Mouse (Mus musculus): ENCODE results near the gene Tk1. TPM values are rescaled to one million over a fixed set of nuclear protein-coding genes. Genes with fewer than 3 reads are reported as not detected.
A peak's percentile ranks its signal among the peaks of the same experiment; 100 is the strongest.

Gene Tk1
- polyA plus RNA-seq, 1 experiment: 61.6 TPM

DNA sequence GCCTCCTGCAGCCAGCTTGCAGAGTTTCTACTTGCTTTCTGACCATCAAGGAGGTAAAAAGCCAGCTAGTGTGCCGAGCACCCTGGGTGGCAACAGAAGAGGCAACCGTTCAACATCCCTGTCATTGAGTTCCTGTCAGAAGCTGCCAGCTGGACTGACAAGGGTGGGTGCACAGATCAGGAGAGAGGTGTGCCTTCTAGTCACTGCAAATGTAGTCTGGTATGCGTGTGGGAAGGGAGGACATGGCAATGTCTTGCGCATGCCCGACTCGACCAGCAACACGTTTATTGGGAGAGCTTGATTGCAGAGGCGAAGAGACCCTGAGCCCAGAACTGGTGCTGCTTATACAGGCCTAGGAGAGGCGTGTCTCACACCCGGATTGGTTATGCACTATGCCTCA, 31.6 kb upstream of the Tk1 start:
- Histone ChIP-seq H3K4me1 (ENCODE audit: control insufficient read depth, insufficient read depth, insufficient read length) (no peaks in the 10 kb centered on the region), H3K27me3 (ENCODE audit: control insufficient read depth, insufficient read depth, low read length) (peaks cover 3% of the 10 kb centered on the region; the same call in 1 of the 2 replicates), H3K4me3 (ENCODE audit: extremely low read depth, insufficient read depth, insufficient read length) (no peak overlapping the region), H3K27ac (ENCODE audit: insufficient read depth, low read length) (no peak overlapping the region), H3K36me3 (ENCODE audit: control insufficient read depth, insufficient read depth, low read length) (peaks cover 1% of the 10 kb centered on the region; the same call in 1 of the 2 replicates)
- DNase-seq (ENCODE audit: low read depth in 1 of 2, low spot score in 2 of 2): no peak
- WGBS: 96% methylated on average over 10 of the region's 10 CpGs
- TF ChIP-seq CTCF (IDR thresholded peaks at IDR 0.05; ENCODE audit: extremely low read depth, insufficient read depth, insufficient read length, insufficient replicate concordance) (no peak), POLR2A (IDR thresholded peaks at IDR 0.05; ENCODE audit: low read depth, low read length) (no peak)

GRCm38 (mm10) chr11:117855975-117856374, 30.1 kb upstream of the Tk1 start:
- WGBS: 89% methylated on average over 1 of the region's 1 CpGs
- Histone ChIP-seq H3K4me3 (ENCODE audit: extremely low read depth, insufficient read depth, insufficient read length) (no peak overlapping the region), H3K27ac (ENCODE audit: insufficient read depth, low read length) (no peak overlapping the region), H3K27me3 (ENCODE audit: control insufficient read depth, insufficient read depth, low read length) (peaks cover 3% of the 10 kb centered on the region; the same call in 1 of the 2 replicates), H3K4me1 (ENCODE audit: control insufficient read depth, insufficient read depth, insufficient read length) (no peaks in the 10 kb centered on the region), H3K36me3 (ENCODE audit: control insufficient read depth, insufficient read depth, low read length) (peaks cover 1% of the 10 kb centered on the region; the same call in 1 of the 2 replicates)
- TF ChIP-seq CTCF (IDR thresholded peaks at IDR 0.05; ENCODE audit: extremely low read depth, insufficient read depth, insufficient read length, insufficient replicate concordance) (no peak), POLR2A (IDR thresholded peaks at IDR 0.05; ENCODE audit: low read depth, low read length) (no peak)
- DNase-seq (ENCODE audit: low read depth in 1 of 2, low spot score in 2 of 2): no peak

- Histone ChIP-seq H3K27me3 (ENCODE audit: control insufficient read depth, insufficient read depth, low read length) (no peaks in the 10 kb centered on the region), H3K4me3 (ENCODE audit: extremely low read depth, insufficient read depth, insufficient read length) (no peak overlapping the region), H3K36me3 (ENCODE audit: control insufficient read depth, insufficient read depth, low read length) (peaks cover 1% of the 10 kb centered on the region; the same call in 1 of the 2 replicates), H3K4me1 (ENCODE audit: control insufficient read depth, insufficient read depth, insufficient read length) (no peaks in the 10 kb centered on the region), H3K27ac (ENCODE audit: insufficient read depth, low read length) (no peak overlapping the region)
- WGBS: 89% methylated on average over 5 of the region's 5 CpGs
- TF ChIP-seq CTCF (IDR thresholded peaks at IDR 0.05; ENCODE audit: extremely low read depth, insufficient read depth, insufficient read length, insufficient replicate concordance): no peak
- no peak for TF ChIP-seq POLR2A (IDR thresholded peaks at IDR 0.05; ENCODE audit: low read depth, low read length)
- no peak for DNase-seq (ENCODE audit: low read depth in 1 of 2, low spot score in 2 of 2)
Observed at GRCm38 (mm10) chr11:117855360-117855759, 29.5 kb upstream of the Tk1 start.

DNA sequence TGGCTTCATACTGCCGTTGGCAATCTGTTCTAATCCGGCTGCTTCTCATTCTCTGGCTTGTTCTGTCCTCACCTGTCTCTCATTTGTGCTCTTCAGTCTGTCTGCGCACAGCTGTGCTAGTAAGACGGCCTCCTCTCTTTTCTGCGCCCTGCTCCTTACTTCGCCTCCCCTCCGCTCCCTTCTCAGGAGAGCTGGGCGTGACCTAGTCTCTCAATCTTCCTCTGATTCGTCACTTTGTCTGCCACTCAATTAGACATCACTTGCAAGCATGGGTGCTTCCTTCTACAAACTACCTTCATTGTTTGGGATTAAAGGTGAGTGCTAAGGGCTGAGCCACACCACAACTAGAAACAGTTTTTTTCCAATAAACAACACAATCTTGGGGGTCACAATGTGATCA, 28.3 kb upstream of the Tk1 start:
- DNase-seq (ENCODE audit: low read depth in 1 of 2, low spot score in 2 of 2): no peak
- H3K27ac ChIP-seq (ENCODE audit: insufficient read depth, low read length): no peak overlapping the region
- H3K4me1 ChIP-seq (ENCODE audit: control insufficient read depth, insufficient read depth, insufficient read length): no peaks in the 10 kb centered on the region; the same call in 1 of the 2 replicates
- TF ChIP-seq CTCF (IDR thresholded peaks at IDR 0.05; ENCODE audit: extremely low read depth, insufficient read depth, insufficient read length, insufficient replicate concordance) (no peak), POLR2A (IDR thresholded peaks at IDR 0.05; ENCODE audit: low read depth, low read length) (no peak)
- H3K27me3 ChIP-seq (ENCODE audit: control insufficient read depth, insufficient read depth, low read length): no peaks in the 10 kb centered on the region
- no peak overlapping the region for H3K4me3 ChIP-seq (ENCODE audit: extremely low read depth, insufficient read depth, insufficient read length)
- H3K36me3 ChIP-seq (ENCODE audit: control insufficient read depth, insufficient read depth, low read length): peaks cover 1% of the 10 kb centered on the region; the same call in 1 of the 2 replicates
- WGBS: 94% methylated on average over 9 of the region's 9 CpGs

DNA sequence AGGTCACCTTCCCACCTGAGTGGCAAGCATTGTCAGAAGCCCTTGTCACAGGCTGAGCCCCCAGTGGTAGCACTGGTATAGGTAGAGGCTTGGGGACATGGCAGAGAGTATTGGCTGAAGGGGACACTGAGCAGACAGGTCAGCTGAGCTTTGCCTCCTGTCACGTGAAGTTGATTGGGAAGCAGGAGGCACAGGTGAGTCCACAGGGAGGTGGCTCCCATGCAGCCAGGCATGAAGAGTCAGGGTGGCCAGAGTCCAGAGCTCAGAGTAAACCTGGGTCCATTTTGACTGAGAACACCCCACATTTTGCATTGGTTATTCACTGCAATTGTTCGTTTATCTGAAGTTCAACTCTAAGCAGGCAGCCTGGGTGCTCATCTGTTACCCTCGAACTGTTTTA, 27.0 kb upstream of the Tk1 start:
- 91% methylated on average over 3 of the region's 3 CpGs for WGBS
- H3K27ac ChIP-seq (ENCODE audit: insufficient read depth, low read length): no peak overlapping the region
- H3K4me1 ChIP-seq (ENCODE audit: control insufficient read depth, insufficient read depth, insufficient read length): peaks cover 4% of the 10 kb centered on the region; the same call in 1 of the 2 replicates
- peaks cover 1% of the 10 kb centered on the region; the same call in 1 of the 2 replicates for H3K36me3 ChIP-seq (ENCODE audit: control insufficient read depth, insufficient read depth, low read length)
- no peak overlapping the region for H3K4me3 ChIP-seq (ENCODE audit: extremely low read depth, insufficient read depth, insufficient read length)
- DNase-seq (ENCODE audit: low read depth in 1 of 2, low spot score in 2 of 2): no peak
- H3K27me3 ChIP-seq (ENCODE audit: control insufficient read depth, insufficient read depth, low read length): no peaks in the 10 kb centered on the region
- TF ChIP-seq POLR2A (IDR thresholded peaks at IDR 0.05; ENCODE audit: low read depth, low read length) (no peak), CTCF (IDR thresholded peaks at IDR 0.05; ENCODE audit: extremely low read depth, insufficient read depth, insufficient read length, insufficient replicate concordance) (no peak)

DNA sequence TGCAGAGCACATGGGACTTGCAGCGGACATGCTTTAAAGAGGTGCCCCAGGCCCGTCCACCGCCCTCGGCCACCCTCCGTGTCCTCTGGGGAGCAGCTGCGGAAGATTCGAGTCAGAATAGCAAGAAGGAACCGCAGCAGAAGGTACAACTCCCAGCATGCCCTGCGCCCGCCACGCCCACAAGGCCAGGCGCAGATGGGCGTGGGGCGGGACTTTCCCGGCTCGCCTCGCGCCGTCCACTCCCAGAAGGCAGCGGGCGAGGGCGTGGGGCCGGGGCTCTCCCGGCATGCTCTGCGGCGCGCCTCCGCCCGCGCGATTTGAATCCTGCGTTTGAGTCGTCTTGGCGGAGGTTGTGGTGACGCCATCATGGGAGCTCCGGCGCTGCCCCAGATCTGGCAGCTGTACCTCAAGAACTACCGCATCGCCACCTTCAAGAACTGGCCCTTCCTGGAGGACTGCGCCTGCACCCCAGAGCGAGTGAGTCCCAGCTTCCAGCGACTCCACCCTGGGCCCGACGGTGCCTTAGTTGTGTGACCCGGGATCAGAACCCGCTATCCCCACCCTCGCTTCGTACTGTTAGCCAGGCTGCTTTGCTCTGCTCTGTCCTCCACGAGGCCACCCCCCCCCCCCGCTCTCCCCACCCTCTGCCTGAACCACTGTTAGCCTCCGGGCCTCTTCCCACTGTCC, 23.2 kb upstream of the Tk1 start, which contains the start of gene Birc5:
Gene Birc5 (plus strand): TSS at position 267 of the 687 bp plus-strand sequence.
- Histone ChIP-seq H3K4me1 (ENCODE audit: control insufficient read depth, insufficient read depth, insufficient read length) (peaks cover 8% of the 10 kb centered on the region; the same call in 1 of the 2 replicates), H3K4me3 (ENCODE audit: extremely low read depth, insufficient read depth, insufficient read length) (peak within 1 kb of the TSS; percentile 95), H3K27ac (ENCODE audit: insufficient read depth, low read length) (peak within 1 kb of the TSS; percentile 97), H3K27me3 (ENCODE audit: control insufficient read depth, insufficient read depth, low read length) (no peaks in the 10 kb centered on the region), H3K36me3 (ENCODE audit: control insufficient read depth, insufficient read depth, low read length) (peaks cover 1% of the 10 kb centered on the region; the same call in 1 of the 2 replicates)
- TF ChIP-seq POLR2A (IDR thresholded peaks at IDR 0.05; ENCODE audit: low read depth, low read length) (peak; percentile 94), CTCF (IDR thresholded peaks at IDR 0.05; ENCODE audit: extremely low read depth, insufficient read depth, insufficient read length, insufficient replicate concordance) (no peak)
- peak; percentile 91 to 97 for DNase-seq (ENCODE audit: low read depth in 1 of 2, low spot score in 2 of 2)
- under 1% methylated on average over 51 of the region's 51 CpGs for WGBS
